Mouse (Mus musculus) heart, embryonic 16.5 days (tissue): ENCODE results near the gene Fbf1. TPM values are rescaled to one million over a fixed set of nuclear protein-coding genes. Genes with fewer than 3 reads are reported as not detected.
"Not testable (repeated sequence)": the region's sequence is repeated elsewhere in the genome, so short reads cannot be mapped to it uniquely, and the experiment has no call there.

Experiments used
- ATAC-seq: fragments of 200-750 bp; cut with Nextera tagmentation; replicated peaks from 2 replicates; pipeline ENCODE4 v1.8.0; 2017; ENCODE audit warnings: moderate number of reproducible peaks; ENCODE audit not compliant: insufficient read depth, low FRiP score; ENCODE audit errors: extremely low read depth
- H3K27ac ChIP-seq: fragments of 300-500 bp; sonication (generic); 2 replicates; pipeline ENCODE4 v1.5.1; 2014; ENCODE audit warnings: mild to moderate bottlenecking, low read length, control low read depth, moderate library complexity
- H3K27me3 ChIP-seq: fragments of 300-500 bp; sonication (generic); 2 replicates; pipeline ENCODE4 v1.6.1; 2014; ENCODE audit warnings: low read length, mixed read lengths; ENCODE audit not compliant: control insufficient read depth, insufficient read depth
- H3K36me3 ChIP-seq: fragments of 300-500 bp; sonication (generic); 2 replicates; pipeline ENCODE4 v1.6.1; 2014; ENCODE audit not compliant: control insufficient read depth, insufficient read depth
- H3K4me1 ChIP-seq: fragments of 300-500 bp; sonication (generic); 2 replicates; pipeline ENCODE4 v1.6.1; 2014; ENCODE audit warnings: low read length, mixed read lengths; ENCODE audit not compliant: control insufficient read depth, insufficient read depth
- H3K4me2 ChIP-seq: fragments of 300-500 bp; sonication (generic); 2 replicates; pipeline ENCODE4 v1.6.1; 2014; ENCODE audit warnings: low read depth, mild to moderate bottlenecking, control low read depth, low read length
- H3K4me3 ChIP-seq: fragments of 300-500 bp; sonication (generic); 2 replicates; pipeline ENCODE4 v1.5.1; 2014; ENCODE audit warnings: mild to moderate bottlenecking, control low read depth, low read length
- H3K9ac ChIP-seq: fragments of 300-500 bp; sonication (generic); 2 replicates; pipeline ENCODE4 v1.6.1; 2014; ENCODE audit warnings: low read length, control low read depth
- H3K9me3 ChIP-seq: fragments of 300-500 bp; sonication (generic); replicated peaks from 2 replicates; pipeline ENCODE4 v1.6.1; 2016; ENCODE audit warnings: low read length; ENCODE audit not compliant: control insufficient read depth
- WGBS: fragments of 180-500 bp; shearing (Covaris S2); extraction: QIAGEN DNeasy Blood & Tissue Kit; methylation state at CpG from one replicate; pipeline ENCODE4 v1.1.7; 2014; 5-methylcytosine and 5-hydroxymethylcytosine counted together
- polyA plus RNA-seq: library from polyadenylated mRNA; unstranded; fragments of >200 nt; fragmentation: Nextera tagmentation; extraction: Ambion mirVana; gene quantifications from 2 replicates; pipeline ENCODE4 v1.2.1, GENCODE M21; 2015

The Fbf1 gene
- polyA plus RNA-seq, 1 experiment from 2014 or later: 20.8 TPM

DNA sequence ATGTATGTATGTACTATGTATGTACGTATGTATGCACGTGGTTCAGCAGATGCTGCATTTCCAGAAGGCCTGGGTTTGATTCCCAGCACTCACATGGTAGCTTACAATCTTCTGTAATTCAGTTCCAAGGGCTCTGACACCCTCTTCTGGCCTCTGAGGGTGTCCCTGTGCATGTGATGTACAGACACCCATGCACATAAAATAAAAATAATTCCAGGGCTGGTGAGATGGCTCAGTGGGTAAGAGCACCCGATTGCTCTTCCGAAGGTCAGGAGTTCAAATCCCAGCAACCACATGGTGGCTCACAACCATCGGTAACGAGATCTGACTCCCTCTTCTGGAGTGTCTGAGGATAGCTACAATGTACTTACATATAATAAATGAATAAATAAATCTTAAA, 75.0 kb downstream of the Fbf1 start:
- H3K4me2 ChIP-seq, H3K27me3 ChIP-seq, H3K4me3 ChIP-seq, H3K9ac ChIP-seq, ATAC-seq, H3K9me3 ChIP-seq, H3K36me3 ChIP-seq, H3K27ac ChIP-seq: not testable (repeated sequence)
- 90% methylated on average over 6 of the region's 6 CpGs for WGBS
- H3K4me1 ChIP-seq: peaks cover 15% of the 10 kb centered on the region

Other genes with a start within 250 kb of the Fbf1 start
- gene Sap30bp, start 234.9 kb downstream of the Fbf1 start, polyA plus RNA-seq: 20.2 and 23.5 TPM in 2 replicates
- 13.2 and 13.6 TPM in 2 replicates for gene Recql5, start 234.7 kb downstream of the Fbf1 start, polyA plus RNA-seq
- 2.7 and 4.4 TPM in 2 replicates for gene Itgb4, start 193.5 kb downstream of the Fbf1 start, polyA plus RNA-seq
- gene Galk1, start 155.4 kb downstream of the Fbf1 start, polyA plus RNA-seq: 142 and 153 TPM in 2 replicates
- 661 and 709 TPM in 2 replicates for gene H3f3b, start 140.2 kb downstream of the Fbf1 start, polyA plus RNA-seq
- 22.7 and 23.2 TPM in 2 replicates for gene Unk, start 137.8 kb downstream of the Fbf1 start, polyA plus RNA-seq
- gene Unc13d, start 90.2 kb downstream of the Fbf1 start, polyA plus RNA-seq: 3.2 and 5.9 TPM in 2 replicates
- 143 and 153 TPM in 2 replicates for gene Wbp2, start 81.2 kb downstream of the Fbf1 start, polyA plus RNA-seq
- gene Trim47, start 41.0 kb downstream of the Fbf1 start, polyA plus RNA-seq: 79.8 and 89.2 TPM in 2 replicates
- gene Trim65, start 37.0 kb downstream of the Fbf1 start, polyA plus RNA-seq: 5.3 and 6.5 TPM in 2 replicates
- gene Mrpl38, start 29.3 kb downstream of the Fbf1 start, polyA plus RNA-seq: 102 and 106 TPM in 2 replicates
- gene Ten1, start 30.7 kb upstream of the Fbf1 start, polyA plus RNA-seq: 76.0 and 84.5 TPM in 2 replicates
- 38.6 and 40.5 TPM in 2 replicates for gene Acox1, start 30.9 kb upstream of the Fbf1 start, polyA plus RNA-seq
- gene Evpl, start 69.9 kb upstream of the Fbf1 start, polyA plus RNA-seq: 1.2 TPM in 2 replicates
- 65.9 and 72.3 TPM in 2 replicates for gene Srp68, start 106.1 kb upstream of the Fbf1 start, polyA plus RNA-seq
- gene Galr2, start 112.8 kb upstream of the Fbf1 start, polyA plus RNA-seq: 0.11 and 0.20 TPM in 2 replicates
- gene Exoc7, start 139.1 kb upstream of the Fbf1 start, polyA plus RNA-seq: 50.2 and 54.6 TPM in 2 replicates
- gene Foxj1, start 167.2 kb upstream of the Fbf1 start, polyA plus RNA-seq: 2.0 and 4.3 TPM in 2 replicates
- 7.8 and 11.6 TPM in 2 replicates for gene Rnf157, start 244.9 kb upstream of the Fbf1 start, polyA plus RNA-seq